Mouse (Mus musculus) midbrain, embryonic 12.5 days (tissue): Measurements from ENCODE around the gene Msi2. TPM values are rescaled to one million over a fixed set of nuclear protein-coding genes. Genes with fewer than 3 reads are reported as not detected.
A peak's percentile ranks its signal among the peaks of the same experiment; 100 is the strongest.

Experiments
- ATAC-seq: fragments of 200-750 bp; cut with Nextera tagmentation; 2 replicates; pipeline ENCODE4 v1.8.0; 2017; ENCODE audit warnings: low read depth, moderate TSS enrichment, moderate library complexity; ENCODE audit not compliant: low FRiP score
- H3K27ac ChIP-seq: fragments of 300-500 bp; sonication (generic); replicated peaks from 2 replicates; pipeline ENCODE4 v1.5.1; 2016; ENCODE audit warnings: mild to moderate bottlenecking
- H3K27me3 ChIP-seq: fragments of 300-500 bp; sonication (generic); 2 replicates; pipeline ENCODE4 v1.6.1; 2016; ENCODE audit warnings: mild to moderate bottlenecking
- H3K36me3 ChIP-seq: fragments of 300-500 bp; sonication (generic); 2 replicates; pipeline ENCODE4 v1.6.1; 2016
- H3K4me1 ChIP-seq: fragments of 300-500 bp; sonication (generic); 2 replicates; pipeline ENCODE4 v1.6.1; 2016
- H3K4me2 ChIP-seq: fragments of 300-500 bp; sonication (generic); replicated peaks from 2 replicates; pipeline ENCODE4 v1.6.1; 2016; ENCODE audit warnings: mild to moderate bottlenecking, moderate library complexity
- H3K4me3 ChIP-seq: fragments of 300-500 bp; sonication (generic); 2 replicates; pipeline ENCODE4 v1.5.1; 2016; ENCODE audit warnings: mild to moderate bottlenecking
- H3K9ac ChIP-seq: fragments of 300-500 bp; sonication (generic); replicated peaks from 2 replicates; pipeline ENCODE4 v1.6.1; 2016; ENCODE audit warnings: mild to moderate bottlenecking, moderate library complexity
- H3K9me3 ChIP-seq: fragments of 300-500 bp; sonication (generic); 2 replicates; pipeline ENCODE4 v1.6.1; 2016; ENCODE audit warnings: mild to moderate bottlenecking
- WGBS: fragments of 180-500 bp; shearing (Covaris S2); methylation state at CpG from one replicate; pipeline ENCODE4 v1.1.7; 2016; 5-methylcytosine and 5-hydroxymethylcytosine counted together
- polyA plus RNA-seq: library from polyadenylated mRNA; unstranded; fragments of >200 nt; fragmentation: Nextera tagmentation; extraction: Ambion mirVana; gene quantifications from 2 replicates; pipeline ENCODE4 v1.2.1, GENCODE M21; 2016

Gene Msi2
- polyA plus RNA-seq, 1 experiment from 2014 or later = 47.9 TPM

GRCm38 (mm10) chr11:88581375-88581774 lies 136.9 kb downstream of the Msi2 start:
- ATAC-seq = no peak
- Histone ChIP-seq H3K4me1 (peaks cover 96% of the 10 kb centered on the region), H3K27ac (peak overlapping the region; percentile 95), H3K9me3 (no peaks in the 10 kb centered on the region), H3K4me3 (no peak overlapping the region), H3K27me3 (no peaks in the 10 kb centered on the region), H3K9ac (peak overlapping the region; percentile 37; the same call in 1 of the 2 replicates), H3K36me3 (no peaks in the 10 kb centered on the region), H3K4me2 (peak overlapping the region; percentile 44)
- 58% methylated on average over 7 of the region's 7 CpGs for WGBS

DNA sequence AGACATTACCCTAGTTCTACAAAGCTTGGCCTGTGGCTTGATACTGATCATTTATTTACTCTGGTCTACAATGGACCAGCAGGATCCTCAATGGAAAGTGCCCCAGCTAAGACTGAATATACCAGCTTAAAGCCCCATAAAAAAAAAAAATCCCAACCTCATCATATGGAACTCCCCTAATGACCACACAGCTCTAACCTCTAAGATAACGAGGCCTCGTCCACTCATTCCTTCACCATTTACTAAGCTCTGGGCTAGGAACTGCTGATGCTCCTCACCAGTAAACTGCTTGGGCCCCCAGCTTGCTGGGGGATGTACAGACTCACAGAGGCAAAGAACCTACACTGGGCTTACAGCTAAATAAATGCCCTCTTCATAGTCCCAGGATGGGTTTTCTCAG lies 139.6 kb downstream of the Msi2 start:
- Histone ChIP-seq H3K27ac (peak overlapping the region; percentile 59; the same call in 1 of the 2 replicates), H3K4me3 (no peak overlapping the region), H3K4me1 (peaks cover 94% of the 10 kb centered on the region), H3K9me3 (no peaks in the 10 kb centered on the region), H3K9ac (no peak overlapping the region), H3K27me3 (no peaks in the 10 kb centered on the region), H3K4me2 (no peak overlapping the region), H3K36me3 (no peaks in the 10 kb centered on the region)
- whole genome bisulfite sequencing = 87% methylated on average over 2 of the region's 2 CpGs
- no peak for ATAC-seq

- Histone ChIP-seq H3K27ac (peak overlapping the region; percentile 17; the same call in 1 of the 2 replicates), H3K4me1 (peaks cover 92% of the 10 kb centered on the region), H3K9ac (no peak overlapping the region), H3K9me3 (no peaks in the 10 kb centered on the region), H3K4me3 (no peak overlapping the region), H3K4me2 (no peak overlapping the region), H3K27me3 (no peaks in the 10 kb centered on the region), H3K36me3 (no peaks in the 10 kb centered on the region)
- no peak for ATAC-seq
- 69% methylated on average over 7 of the region's 7 CpGs for WGBS
These were observed 141.2 kb downstream of the Msi2 start for GRCm38 (mm10) chr11:88577076-88577475.

DNA sequence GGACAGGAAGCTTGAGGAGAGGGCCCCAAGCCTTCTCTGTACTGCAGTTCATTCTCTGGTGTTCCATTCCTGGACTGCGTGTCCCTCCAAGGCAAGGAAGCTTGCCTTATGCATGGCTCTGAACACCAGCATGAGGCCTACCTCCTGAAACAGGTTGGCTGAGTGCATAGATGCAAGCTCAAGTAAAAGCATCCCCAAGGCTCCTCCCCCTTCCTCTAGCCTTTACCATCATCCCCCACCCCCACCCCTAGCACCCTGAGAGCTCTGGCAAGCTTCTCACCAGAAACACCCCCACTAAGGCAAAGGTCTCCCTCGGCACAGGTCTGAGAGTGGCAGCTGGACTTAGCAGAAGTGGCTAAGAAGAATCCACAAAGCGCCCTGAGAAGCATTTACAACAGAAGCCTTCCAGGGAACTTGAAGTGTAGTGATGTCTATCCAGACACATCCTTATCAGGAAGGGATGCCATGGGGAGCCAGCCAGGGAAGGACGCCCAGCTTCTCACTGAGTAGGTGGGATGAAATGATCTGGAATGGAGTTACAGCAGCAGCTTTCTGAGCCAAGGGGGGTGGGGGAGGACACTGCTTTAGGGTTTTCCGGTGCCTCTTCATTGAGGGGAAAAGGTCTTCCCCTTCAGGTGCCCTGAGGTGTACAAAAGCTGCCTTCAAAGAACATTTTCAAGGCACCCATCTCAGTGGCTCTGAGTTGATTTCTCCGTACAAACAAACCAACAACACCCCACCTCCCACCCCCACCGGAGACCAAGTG lies 141.9 kb downstream of the Msi2 start:
- Histone ChIP-seq H3K9me3 (no peaks in the 10 kb centered on the region), H3K9ac (no peak overlapping the region), H3K4me2 (no peak overlapping the region), H3K27ac (0 out of 2 replicates have a peak overlapping the region, but pooled peaks have one; percentile 17), H3K27me3 (no peaks in the 10 kb centered on the region), H3K4me3 (no peak overlapping the region), H3K4me1 (peaks cover 89% of the 10 kb centered on the region), H3K36me3 (no peaks in the 10 kb centered on the region)
- no peak for ATAC-seq
- whole genome bisulfite sequencing = 67% methylated on average over 7 of the region's 7 CpGs

DNA sequence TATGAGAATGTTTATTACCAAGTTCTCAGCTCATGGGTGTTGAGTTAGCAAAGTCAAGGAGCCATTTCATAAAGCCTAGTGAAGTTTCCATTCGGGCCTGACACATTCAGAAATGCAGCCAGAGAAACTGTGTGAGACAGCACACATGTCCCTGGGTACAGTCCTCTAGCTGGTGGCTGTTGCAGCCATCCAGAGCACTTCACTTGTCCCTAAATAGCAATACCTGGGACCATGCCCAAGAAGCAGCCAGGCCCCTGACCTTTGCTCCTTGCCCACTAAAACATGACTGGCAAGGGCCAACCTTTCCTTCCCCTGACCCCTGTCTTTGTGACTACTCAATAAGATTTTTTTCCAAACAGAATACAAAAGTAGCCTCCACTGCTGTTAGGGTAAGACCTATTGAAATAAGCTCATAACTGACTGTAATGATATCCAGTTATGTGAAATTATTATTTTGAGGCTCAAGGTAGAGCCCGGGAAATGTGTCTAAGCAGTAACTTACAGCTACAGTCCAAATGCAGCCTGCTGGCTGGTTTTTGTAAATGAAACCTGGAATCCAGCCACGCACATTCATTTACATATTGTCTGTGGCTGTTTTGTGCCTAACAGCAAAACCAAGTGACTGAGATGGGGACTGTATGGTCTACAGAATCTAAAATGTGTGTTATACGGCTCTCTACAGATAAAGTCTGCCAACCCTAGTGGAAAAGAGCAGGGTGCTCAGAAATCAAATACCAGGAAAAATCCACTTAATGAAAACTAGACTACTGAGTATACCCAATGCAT lies 143.5 kb downstream of the Msi2 start:
- H3K4me3 ChIP-seq = no peak overlapping the region
- peak overlapping the region; percentile 2; the same call in 1 of the 2 replicates for H3K27ac ChIP-seq
- peaks cover 80% of the 10 kb centered on the region for H3K4me1 ChIP-seq
- ATAC-seq = no peak
- H3K9ac ChIP-seq = no peak overlapping the region
- no peak overlapping the region for H3K4me2 ChIP-seq
- 62% methylated on average over 4 of the region's 4 CpGs for WGBS
- no peaks in the 10 kb centered on the region for H3K27me3 ChIP-seq
- no peaks in the 10 kb centered on the region for H3K9me3 ChIP-seq
- no peaks in the 10 kb centered on the region; the same call in 1 of the 2 replicates for H3K36me3 ChIP-seq

DNA sequence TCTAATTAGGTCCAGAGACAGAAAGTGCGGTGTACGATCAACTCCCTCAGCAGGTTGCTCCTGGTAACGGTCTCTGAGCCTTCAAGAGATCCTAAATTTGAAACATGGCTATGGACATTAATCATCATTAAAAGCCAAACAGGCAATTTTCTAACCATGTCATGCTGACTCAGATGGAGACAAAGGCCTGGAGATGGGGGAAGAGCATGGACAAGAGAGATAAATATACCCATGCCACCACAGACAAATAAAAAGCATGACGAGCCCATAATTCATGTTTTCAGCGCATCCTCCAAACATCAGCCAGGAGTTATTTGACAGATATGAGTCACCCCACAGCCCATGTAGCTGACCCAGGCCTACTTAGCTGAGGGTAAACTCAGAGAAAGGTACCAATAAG lies 145.3 kb downstream of the Msi2 start:
- no peak for ATAC-seq
- H3K4me2 ChIP-seq = no peak overlapping the region
- H3K9ac ChIP-seq = no peak overlapping the region
- no peaks in the 10 kb centered on the region; the same call in 1 of the 2 replicates for H3K36me3 ChIP-seq
- 91% methylated on average over 5 of the region's 5 CpGs for WGBS
- H3K4me1 ChIP-seq = peaks cover 77% of the 10 kb centered on the region
- no peak overlapping the region for H3K4me3 ChIP-seq
- H3K9me3 ChIP-seq = no peaks in the 10 kb centered on the region
- H3K27me3 ChIP-seq = no peaks in the 10 kb centered on the region
- no peak overlapping the region for H3K27ac ChIP-seq

GRCm38 (mm10) chr11:88572461-88572860 lies 145.9 kb downstream of the Msi2 start:
- H3K4me3 ChIP-seq = no peak overlapping the region
- no peak for ATAC-seq
- no peak overlapping the region for H3K4me2 ChIP-seq
- WGBS = 82% methylated on average over 11 of the region's 11 CpGs
- H3K27ac ChIP-seq = peak overlapping the region; percentile 32; the same call in 1 of the 2 replicates
- no peaks in the 10 kb centered on the region; the same call in 1 of the 2 replicates for H3K36me3 ChIP-seq
- H3K9me3 ChIP-seq = no peaks in the 10 kb centered on the region
- H3K4me1 ChIP-seq = peaks cover 77% of the 10 kb centered on the region
- no peaks in the 10 kb centered on the region for H3K27me3 ChIP-seq
- H3K9ac ChIP-seq = no peak overlapping the region

GRCm38 (mm10) chr11:88570715-88571202 lies 147.6 kb downstream of the Msi2 start:
- Histone ChIP-seq H3K9me3 (no peaks in the 10 kb centered on the region), H3K4me1 (peaks cover 76% of the 10 kb centered on the region), H3K4me3 (no peak overlapping the region), H3K36me3 (no peaks in the 10 kb centered on the region; the same call in 1 of the 2 replicates), H3K9ac (no peak overlapping the region), H3K27me3 (no peaks in the 10 kb centered on the region), H3K27ac (no peak overlapping the region), H3K4me2 (no peak overlapping the region)
- no peak for ATAC-seq
- 77% methylated on average over 6 of the region's 6 CpGs for WGBS

DNA sequence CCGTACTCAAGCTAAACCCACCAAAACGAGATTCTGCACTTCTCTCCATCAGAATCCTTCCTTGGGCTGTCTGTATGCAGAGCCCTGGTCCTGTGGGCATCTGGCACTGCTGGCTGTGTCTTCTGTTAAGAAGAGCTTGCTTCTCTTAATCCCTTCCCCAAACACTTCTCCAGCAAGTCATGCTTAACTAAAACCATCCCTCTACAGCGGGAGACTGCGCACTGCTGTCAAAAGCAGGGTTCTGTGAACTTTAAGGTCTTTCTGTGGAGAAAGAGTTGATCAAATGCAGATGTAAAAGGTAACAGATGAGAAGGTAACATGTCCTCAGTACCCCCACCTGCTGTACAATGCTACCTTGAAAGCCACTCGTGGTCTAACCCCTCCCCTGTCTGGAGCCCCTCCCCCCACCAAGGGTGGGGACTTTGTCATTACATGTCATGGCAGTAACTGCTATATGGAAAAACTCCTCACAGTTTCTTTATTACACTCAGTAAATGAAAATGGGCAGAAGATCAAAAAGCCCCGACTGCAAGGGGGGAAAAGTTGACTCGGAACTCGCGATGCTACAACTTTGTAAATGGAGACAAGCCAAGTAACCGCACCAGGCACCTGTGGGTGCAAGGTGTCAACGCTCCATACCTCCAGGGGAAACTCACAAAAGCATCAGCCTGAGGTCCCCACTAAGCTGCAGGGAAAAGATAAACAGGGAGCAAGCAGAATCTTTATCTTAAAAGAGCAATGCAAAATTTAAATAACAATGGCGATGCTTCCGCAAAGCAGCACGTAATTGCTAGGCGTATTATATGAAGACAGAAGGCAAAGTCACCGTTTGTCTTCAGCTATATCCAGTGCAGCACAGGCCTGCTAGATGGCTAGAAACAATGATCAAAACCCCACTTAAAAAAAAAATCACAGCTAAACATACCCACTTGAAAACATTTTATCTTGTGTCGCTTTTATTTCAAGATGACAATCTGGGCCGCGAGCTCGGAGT lies 151.4 kb downstream of the Msi2 start:
- H3K9ac ChIP-seq = no peak overlapping the region
- H3K4me3 ChIP-seq = no peak overlapping the region
- no peak for ATAC-seq
- no peaks in the 10 kb centered on the region for H3K27me3 ChIP-seq
- H3K4me1 ChIP-seq = peaks cover 67% of the 10 kb centered on the region
- H3K4me2 ChIP-seq = no peak overlapping the region
- 39% methylated on average over 20 of the region's 20 CpGs for WGBS
- H3K36me3 ChIP-seq = peaks cover 5% of the 10 kb centered on the region; the same call in 1 of the 2 replicates
- peak overlapping the region; percentile 60; the same call in 1 of the 2 replicates for H3K27ac ChIP-seq
- H3K9me3 ChIP-seq = no peaks in the 10 kb centered on the region

GRCm38 (mm10) chr11:88564810-88565209 lies 153.5 kb downstream of the Msi2 start:
- 0 out of 2 replicates have a peak, but pooled peaks cover 5% of the 10 kb centered on the region for H3K36me3 ChIP-seq
- H3K4me3 ChIP-seq = no peak overlapping the region
- whole genome bisulfite sequencing = 60% methylated on average over 7 of the region's 7 CpGs
- H3K27me3 ChIP-seq = no peaks in the 10 kb centered on the region
- no peak for ATAC-seq
- H3K9me3 ChIP-seq = no peaks in the 10 kb centered on the region
- no peak overlapping the region for H3K4me2 ChIP-seq
- peak overlapping the region; percentile 60 for H3K27ac ChIP-seq
- no peak overlapping the region for H3K9ac ChIP-seq
- peaks cover 80% of the 10 kb centered on the region for H3K4me1 ChIP-seq

- no peak overlapping the region for H3K4me2 ChIP-seq
- no peak for ATAC-seq
- peaks cover 82% of the 10 kb centered on the region for H3K4me1 ChIP-seq
- no peak overlapping the region for H3K9ac ChIP-seq
- H3K27ac ChIP-seq = peak overlapping the region; percentile 60
- no peak overlapping the region for H3K4me3 ChIP-seq
- 41% methylated on average over 5 of the region's 5 CpGs for WGBS
- H3K36me3 ChIP-seq = 0 out of 2 replicates have a peak, but pooled peaks cover 5% of the 10 kb centered on the region
- no peaks in the 10 kb centered on the region for H3K9me3 ChIP-seq
- H3K27me3 ChIP-seq = no peaks in the 10 kb centered on the region
These were observed 153.9 kb downstream of the Msi2 start for GRCm38 (mm10) chr11:88564363-88564762.
